Mouse (Mus musculus) erythroblast, embryonic 14.5 days (primary cell): Measurements from ENCODE around the gene Frat2.

Source experiments
- GATA1 ChIP-seq: IDR thresholded peaks from 2 replicates; pipeline ENCODE4 v1.6.1; 2012; ENCODE audit warnings: low read length, inconsistent platforms, mixed read lengths
- TAL1 ChIP-seq: IDR thresholded peaks from 3 replicates; pipeline ENCODE4 v1.6.1; 2012; ENCODE audit warnings: low read length, inconsistent platforms, mixed read lengths

GRCm38 (mm10) chr19:41810074-41810473 lies 37.9 kb downstream of the Frat2 start:
- TF ChIP-seq GATA1 (no peak), TAL1 (no peak)
